Mouse (Mus musculus): Measurements from ENCODE around the gene Ccrl2. TPM values are rescaled to one million over a fixed set of nuclear protein-coding genes. Genes with fewer than 3 reads are reported as not detected.

The Ccrl2 gene
- polyA plus RNA-seq (2015; fragmentation: Nextera tagmentation; extraction: Ambion mirVana) = 2.7 and 3.2 TPM in 2 replicates

DNA sequence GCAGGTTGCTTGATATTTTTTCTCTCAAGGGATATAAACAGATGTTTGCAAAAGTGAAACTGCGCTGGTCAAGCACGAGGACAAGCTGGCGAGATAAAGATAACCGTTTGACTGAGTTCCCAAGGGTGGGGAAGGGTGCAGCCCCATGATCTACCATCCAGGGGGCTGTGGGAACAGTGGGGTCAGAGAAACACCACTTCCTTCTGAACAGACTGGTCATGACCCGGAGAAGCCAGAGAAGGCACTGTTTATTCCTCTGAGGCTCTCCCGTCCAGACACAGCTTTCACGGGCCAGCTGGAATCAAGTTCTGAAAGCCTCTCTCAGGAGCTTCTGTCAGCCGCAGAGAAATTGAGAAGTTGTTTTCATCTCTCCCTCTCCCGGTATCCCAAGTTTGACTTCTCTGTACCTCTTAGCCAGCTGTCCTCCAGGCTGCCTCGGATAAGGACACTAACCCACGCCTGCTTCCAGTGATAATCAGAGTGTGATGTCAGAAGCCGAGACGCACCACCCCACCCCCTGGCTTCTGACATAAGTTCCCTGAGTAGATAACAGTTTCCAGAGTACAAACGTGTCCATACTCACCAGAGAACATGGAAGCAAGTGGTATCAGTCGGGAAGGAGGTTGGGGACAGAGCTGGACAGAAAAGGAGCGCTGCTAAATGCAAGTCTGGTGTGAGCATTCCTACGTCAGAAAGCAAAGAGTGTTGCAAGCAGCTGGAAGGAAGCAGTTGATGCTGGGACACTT lies at the start of gene Ccrl2:
Ccrl2 (minus strand) TSS at position 722 of the 746 bp plus-strand sequence.
- Histone ChIP-seq H3K27me3 (ENCODE audit: control insufficient read depth, insufficient read depth, low read length) (no peaks in the 10 kb centered on the region), H3K27ac (ENCODE audit: low read length) (peak within 1 kb of the TSS; percentile 45), H3K9me3 (replicated peaks; ENCODE audit: control insufficient read depth, low read length) (no peaks in the 10 kb centered on the region), H3K4me3 (replicated peaks; ENCODE audit: low read length) (peak within 1 kb of the TSS; percentile 58), H3K4me2 (ENCODE audit: low read depth, low read length) (peak within 1 kb of the TSS; percentile 92), H3K9ac (ENCODE audit: low read length) (peak within 1 kb of the TSS; percentile 71), H3K36me3 (ENCODE audit: control insufficient read depth, insufficient read depth, low read length) (no peaks in the 10 kb centered on the region), H3K4me1 (ENCODE audit: control insufficient read depth, insufficient read depth, low read length) (peaks cover 22% of the 10 kb centered on the region)
- ATAC-seq (ENCODE audit: insufficient read depth, low FRiP score) = peak; percentile 81; the same call in 1 of the 2 replicates
- WGBS = 6% methylated on average over 17 of the region's 17 CpGs

GRCm38 (mm10) chr9:111103893-111104292 lies 46.6 kb upstream of the Ccrl2 start:
- Histone ChIP-seq H3K4me3 (replicated peaks; ENCODE audit: low read length) (no peak overlapping the region), H3K27ac (ENCODE audit: low read length) (peak overlapping the region; percentile 10; the same call in 1 of the 2 replicates), H3K9me3 (replicated peaks; ENCODE audit: control insufficient read depth, low read length) (no peaks in the 10 kb centered on the region), H3K4me2 (ENCODE audit: low read depth, low read length) (no peak overlapping the region), H3K4me1 (ENCODE audit: control insufficient read depth, insufficient read depth, low read length) (no peaks in the 10 kb centered on the region), H3K36me3 (ENCODE audit: control insufficient read depth, insufficient read depth, low read length) (no peaks in the 10 kb centered on the region), H3K9ac (ENCODE audit: low read length) (no peak overlapping the region), H3K27me3 (ENCODE audit: control insufficient read depth, insufficient read depth, low read length) (no peaks in the 10 kb centered on the region)
- 78% methylated on average over 5 of the region's 5 CpGs for WGBS
- ATAC-seq (ENCODE audit: insufficient read depth, low FRiP score) = no peak

GRCm38 (mm10) chr9:111103293-111103692 lies 46.0 kb upstream of the Ccrl2 start:
- H3K9ac ChIP-seq (ENCODE audit: low read length) = no peak overlapping the region
- H3K4me1 ChIP-seq (ENCODE audit: control insufficient read depth, insufficient read depth, low read length) = no peaks in the 10 kb centered on the region
- H3K36me3 ChIP-seq (ENCODE audit: control insufficient read depth, insufficient read depth, low read length) = no peaks in the 10 kb centered on the region
- no peak for ATAC-seq (ENCODE audit: insufficient read depth, low FRiP score)
- no peaks in the 10 kb centered on the region for H3K27me3 ChIP-seq (ENCODE audit: control insufficient read depth, insufficient read depth, low read length)
- WGBS = 80% methylated on average over 5 of the region's 5 CpGs
- H3K4me2 ChIP-seq (ENCODE audit: low read depth, low read length) = no peak overlapping the region
- no peak overlapping the region for H3K4me3 ChIP-seq (replicated peaks; ENCODE audit: low read length)
- peak overlapping the region; percentile 10; the same call in 1 of the 2 replicates for H3K27ac ChIP-seq (ENCODE audit: low read length)
- H3K9me3 ChIP-seq (replicated peaks; ENCODE audit: control insufficient read depth, low read length) = no peaks in the 10 kb centered on the region

GRCm38 (mm10) chr9:111100406-111100805 lies 43.1 kb upstream of the Ccrl2 start:
- no peak for ATAC-seq (ENCODE audit: insufficient read depth, low FRiP score)
- Histone ChIP-seq H3K9ac (ENCODE audit: low read length) (no peak overlapping the region), H3K4me1 (ENCODE audit: control insufficient read depth, insufficient read depth, low read length) (0 out of 2 replicates have a peak, but pooled peaks cover 2% of the 10 kb centered on the region), H3K4me2 (ENCODE audit: low read depth, low read length) (no peak overlapping the region), H3K27me3 (ENCODE audit: control insufficient read depth, insufficient read depth, low read length) (no peaks in the 10 kb centered on the region), H3K36me3 (ENCODE audit: control insufficient read depth, insufficient read depth, low read length) (no peaks in the 10 kb centered on the region), H3K9me3 (replicated peaks; ENCODE audit: control insufficient read depth, low read length) (no peaks in the 10 kb centered on the region), H3K4me3 (replicated peaks; ENCODE audit: low read length) (no peak overlapping the region), H3K27ac (ENCODE audit: low read length) (no peak overlapping the region)
- 89% methylated on average over 3 of the region's 3 CpGs for WGBS

GRCm38 (mm10) chr9:111097543-111097942 lies 40.2 kb upstream of the Ccrl2 start:
- Histone ChIP-seq H3K9me3 (replicated peaks; ENCODE audit: control insufficient read depth, low read length) (no peaks in the 10 kb centered on the region), H3K4me2 (ENCODE audit: low read depth, low read length) (no peak overlapping the region), H3K27ac (ENCODE audit: low read length) (no peak overlapping the region), H3K4me3 (replicated peaks; ENCODE audit: low read length) (no peak overlapping the region), H3K9ac (ENCODE audit: low read length) (no peak overlapping the region), H3K36me3 (ENCODE audit: control insufficient read depth, insufficient read depth, low read length) (no peaks in the 10 kb centered on the region), H3K4me1 (ENCODE audit: control insufficient read depth, insufficient read depth, low read length) (0 out of 2 replicates have a peak, but pooled peaks cover 3% of the 10 kb centered on the region), H3K27me3 (ENCODE audit: control insufficient read depth, insufficient read depth, low read length) (no peaks in the 10 kb centered on the region)
- 61% methylated on average over 6 of the region's 6 CpGs for WGBS
- no peak for ATAC-seq (ENCODE audit: insufficient read depth, low FRiP score)

- Histone ChIP-seq H3K9me3 (replicated peaks; ENCODE audit: control insufficient read depth, low read length) (no peaks in the 10 kb centered on the region), H3K27ac (ENCODE audit: low read length) (peak overlapping the region; percentile 17; the same call in 1 of the 2 replicates), H3K9ac (ENCODE audit: low read length) (no peak overlapping the region), H3K4me2 (ENCODE audit: low read depth, low read length) (no peak overlapping the region), H3K4me3 (replicated peaks; ENCODE audit: low read length) (no peak overlapping the region), H3K36me3 (ENCODE audit: control insufficient read depth, insufficient read depth, low read length) (no peaks in the 10 kb centered on the region), H3K4me1 (ENCODE audit: control insufficient read depth, insufficient read depth, low read length) (0 out of 2 replicates have a peak, but pooled peaks cover 3% of the 10 kb centered on the region), H3K27me3 (ENCODE audit: control insufficient read depth, insufficient read depth, low read length) (no peaks in the 10 kb centered on the region)
- WGBS = 78% methylated on average over 16 of the region's 16 CpGs
- ATAC-seq (ENCODE audit: insufficient read depth, low FRiP score) = no peak
Observed at GRCm38 (mm10) chr9:111096419-111097326, 39.4 kb upstream of the Ccrl2 start.

- Histone ChIP-seq H3K4me3 (replicated peaks; ENCODE audit: low read length) (no peak overlapping the region), H3K9me3 (replicated peaks; ENCODE audit: control insufficient read depth, low read length) (no peaks in the 10 kb centered on the region), H3K27me3 (ENCODE audit: control insufficient read depth, insufficient read depth, low read length) (no peaks in the 10 kb centered on the region), H3K27ac (ENCODE audit: low read length) (no peak overlapping the region), H3K9ac (ENCODE audit: low read length) (no peak overlapping the region), H3K4me1 (ENCODE audit: control insufficient read depth, insufficient read depth, low read length) (0 out of 2 replicates have a peak, but pooled peaks cover 3% of the 10 kb centered on the region), H3K36me3 (ENCODE audit: control insufficient read depth, insufficient read depth, low read length) (no peaks in the 10 kb centered on the region), H3K4me2 (ENCODE audit: low read depth, low read length) (no peak overlapping the region)
- ATAC-seq (ENCODE audit: insufficient read depth, low FRiP score) = no peak
- WGBS = 74% methylated on average over 7 of the region's 7 CpGs
Observed at GRCm38 (mm10) chr9:111095710-111096109, 38.4 kb upstream of the Ccrl2 start.

DNA sequence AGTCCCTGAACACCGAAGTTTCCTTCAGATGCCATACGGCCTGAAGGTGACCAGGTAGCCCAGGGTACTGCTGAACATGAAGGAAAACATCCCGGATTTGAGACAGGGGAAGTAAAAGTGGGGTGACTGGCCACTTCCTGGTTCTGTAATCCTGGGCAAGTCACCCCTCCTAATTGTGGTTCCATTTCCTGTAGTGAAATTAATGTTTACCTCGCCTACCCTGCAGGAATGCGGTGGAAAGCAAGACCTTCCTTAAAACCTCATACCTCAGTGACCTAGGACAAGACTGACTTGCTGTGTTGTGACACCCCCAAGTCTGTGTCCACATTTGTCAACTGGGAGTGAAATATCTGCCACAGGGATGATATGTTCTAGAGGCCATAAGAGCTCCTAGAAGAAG lies 37.3 kb upstream of the Ccrl2 start:
- H3K9ac ChIP-seq (ENCODE audit: low read length) = no peak overlapping the region
- H3K36me3 ChIP-seq (ENCODE audit: control insufficient read depth, insufficient read depth, low read length) = no peaks in the 10 kb centered on the region
- no peak overlapping the region for H3K27ac ChIP-seq (ENCODE audit: low read length)
- H3K9me3 ChIP-seq (replicated peaks; ENCODE audit: control insufficient read depth, low read length) = no peaks in the 10 kb centered on the region
- H3K4me3 ChIP-seq (replicated peaks; ENCODE audit: low read length) = no peak overlapping the region
- no peaks in the 10 kb centered on the region for H3K27me3 ChIP-seq (ENCODE audit: control insufficient read depth, insufficient read depth, low read length)
- H3K4me2 ChIP-seq (ENCODE audit: low read depth, low read length) = no peak overlapping the region
- H3K4me1 ChIP-seq (ENCODE audit: control insufficient read depth, insufficient read depth, low read length) = 0 out of 2 replicates have a peak, but pooled peaks cover 3% of the 10 kb centered on the region
- no peak for ATAC-seq (ENCODE audit: insufficient read depth, low FRiP score)
- 51% methylated on average over 5 of the region's 5 CpGs for WGBS

GRCm38 (mm10) chr9:111093094-111093493 lies 35.8 kb upstream of the Ccrl2 start:
- H3K9me3 ChIP-seq (replicated peaks; ENCODE audit: control insufficient read depth, low read length) = no peaks in the 10 kb centered on the region
- H3K27ac ChIP-seq (ENCODE audit: low read length) = no peak overlapping the region
- H3K9ac ChIP-seq (ENCODE audit: low read length) = no peak overlapping the region
- H3K4me1 ChIP-seq (ENCODE audit: control insufficient read depth, insufficient read depth, low read length) = 0 out of 2 replicates have a peak, but pooled peaks cover 7% of the 10 kb centered on the region
- ATAC-seq (ENCODE audit: insufficient read depth, low FRiP score) = no peak
- H3K27me3 ChIP-seq (ENCODE audit: control insufficient read depth, insufficient read depth, low read length) = no peaks in the 10 kb centered on the region
- 29% methylated on average over 5 of the region's 5 CpGs for WGBS
- H3K4me2 ChIP-seq (ENCODE audit: low read depth, low read length) = no peak overlapping the region
- no peak overlapping the region for H3K4me3 ChIP-seq (replicated peaks; ENCODE audit: low read length)
- H3K36me3 ChIP-seq (ENCODE audit: control insufficient read depth, insufficient read depth, low read length) = no peaks in the 10 kb centered on the region

All from stomach, embryonic 16.5 days (tissue).